Mouse (Mus musculus): ENCODE results near the gene Tssc4. TPM values are rescaled to one million over a fixed set of nuclear protein-coding genes. Genes with fewer than 3 reads are reported as not detected.
A peak's percentile ranks its signal among the peaks of the same experiment; 100 is the strongest.

The Tssc4 gene
- polyA plus RNA-seq, 1 experiment from 2014 or later, result 109 TPM

GRCm38 (mm10) chr7:143053008-143053899, 15.8 kb upstream of the Tssc4 start:
- H3K4me2 ChIP-seq (ENCODE audit: low read length), result peak overlapping the region; percentile 83
- peak overlapping the region; percentile 82 for H3K27ac ChIP-seq (ENCODE audit: low read length)
- no peaks in the 10 kb centered on the region for H3K27me3 ChIP-seq (replicated peaks; ENCODE audit: control insufficient read depth, insufficient read depth, low read length)
- no peaks in the 10 kb centered on the region for H3K9me3 ChIP-seq (ENCODE audit: control insufficient read depth, low read length)
- ATAC-seq, result peak; percentile 74
- no peaks in the 10 kb centered on the region for H3K36me3 ChIP-seq (ENCODE audit: control insufficient read depth, insufficient read depth)
- H3K4me3 ChIP-seq (replicated peaks; ENCODE audit: low read length), result peak overlapping the region; percentile 84
- WGBS, result under 1% methylated on average over 46 of the region's 46 CpGs
- peak overlapping the region; percentile 87 for H3K9ac ChIP-seq (replicated peaks; ENCODE audit: low read depth, low read length)
- H3K4me1 ChIP-seq (replicated peaks; ENCODE audit: control insufficient read depth, insufficient read depth, low read length), result peaks cover 32% of the 10 kb centered on the region

GRCm38 (mm10) chr7:143053961-143054611, 15.0 kb upstream of the Tssc4 start:
- H3K4me3 ChIP-seq (replicated peaks; ENCODE audit: low read length), result peak overlapping the region; percentile 84
- no peaks in the 10 kb centered on the region for H3K27me3 ChIP-seq (replicated peaks; ENCODE audit: control insufficient read depth, insufficient read depth, low read length)
- no peak overlapping the region for H3K27ac ChIP-seq (ENCODE audit: low read length)
- no peaks in the 10 kb centered on the region for H3K36me3 ChIP-seq (ENCODE audit: control insufficient read depth, insufficient read depth)
- WGBS, result 64% methylated on average over 11 of the region's 11 CpGs
- peak overlapping the region; percentile 87 for H3K9ac ChIP-seq (replicated peaks; ENCODE audit: low read depth, low read length)
- H3K4me2 ChIP-seq (ENCODE audit: low read length), result peak overlapping the region; percentile 83
- no peak; the same call in 1 of the 2 replicates for ATAC-seq
- H3K9me3 ChIP-seq (ENCODE audit: control insufficient read depth, low read length), result no peaks in the 10 kb centered on the region
- H3K4me1 ChIP-seq (replicated peaks; ENCODE audit: control insufficient read depth, insufficient read depth, low read length), result peaks cover 37% of the 10 kb centered on the region

DNA sequence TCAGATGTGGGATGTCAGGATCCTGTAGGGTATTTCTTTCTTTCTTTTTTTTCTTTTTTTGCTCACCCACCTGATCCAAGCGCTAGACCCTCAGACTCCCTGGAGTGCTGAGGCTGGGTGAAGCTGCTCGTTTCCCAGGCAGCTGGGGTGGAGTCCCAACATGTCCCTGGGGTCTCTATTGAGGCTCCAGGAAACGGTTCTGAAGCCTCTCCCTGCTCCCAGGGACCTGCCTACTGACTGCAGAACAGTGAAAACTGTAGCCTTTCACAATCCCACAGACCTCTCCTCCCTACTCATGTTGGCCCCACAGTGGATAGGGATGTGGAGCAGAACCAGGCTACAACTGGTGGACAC, 14.5 kb upstream of the Tssc4 start:
- no peak overlapping the region for H3K27ac ChIP-seq (ENCODE audit: low read length)
- peaks cover 41% of the 10 kb centered on the region for H3K4me1 ChIP-seq (replicated peaks; ENCODE audit: control insufficient read depth, insufficient read depth, low read length)
- peak overlapping the region; percentile 84; the same call in 1 of the 2 replicates for H3K4me3 ChIP-seq (replicated peaks; ENCODE audit: low read length)
- H3K9me3 ChIP-seq (ENCODE audit: control insufficient read depth, low read length), result no peaks in the 10 kb centered on the region
- no peaks in the 10 kb centered on the region for H3K36me3 ChIP-seq (ENCODE audit: control insufficient read depth, insufficient read depth)
- H3K9ac ChIP-seq (replicated peaks; ENCODE audit: low read depth, low read length), result peak overlapping the region; percentile 87; the same call in 1 of the 2 replicates
- WGBS, result 43% methylated on average over 3 of the region's 3 CpGs
- no peak for ATAC-seq
- H3K4me2 ChIP-seq (ENCODE audit: low read length), result peak overlapping the region; percentile 83
- no peaks in the 10 kb centered on the region for H3K27me3 ChIP-seq (replicated peaks; ENCODE audit: control insufficient read depth, insufficient read depth, low read length)

DNA sequence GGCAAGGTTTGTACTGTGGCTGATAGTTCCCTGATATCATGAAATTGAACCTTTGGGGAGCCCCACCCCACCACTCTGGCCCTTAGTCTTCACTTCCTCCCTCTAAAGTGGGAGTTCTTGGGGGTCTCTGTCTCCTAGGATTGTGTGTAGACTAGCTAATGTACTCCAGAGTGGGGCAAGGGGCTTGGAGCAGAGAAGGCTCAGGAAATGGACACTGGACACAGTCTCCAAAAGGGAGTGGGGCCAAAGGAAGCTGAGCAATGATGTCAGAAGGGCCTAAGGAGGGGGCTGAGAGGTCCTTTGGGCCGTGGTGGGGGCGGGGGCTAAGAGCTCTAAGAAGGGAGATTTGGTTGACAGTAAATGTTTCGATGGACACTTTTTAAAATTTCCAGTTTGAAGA, 14.0 kb upstream of the Tssc4 start:
- H3K36me3 ChIP-seq (ENCODE audit: control insufficient read depth, insufficient read depth), result no peaks in the 10 kb centered on the region
- H3K9me3 ChIP-seq (ENCODE audit: control insufficient read depth, low read length), result no peaks in the 10 kb centered on the region
- WGBS, result 96% methylated on average over 3 of the region's 3 CpGs
- H3K27me3 ChIP-seq (replicated peaks; ENCODE audit: control insufficient read depth, insufficient read depth, low read length), result no peaks in the 10 kb centered on the region
- H3K4me1 ChIP-seq (replicated peaks; ENCODE audit: control insufficient read depth, insufficient read depth, low read length), result peaks cover 41% of the 10 kb centered on the region
- no peak overlapping the region; the same call in 1 of the 2 replicates for H3K4me3 ChIP-seq (replicated peaks; ENCODE audit: low read length)
- H3K9ac ChIP-seq (replicated peaks; ENCODE audit: low read depth, low read length), result 0 out of 2 replicates have a peak overlapping the region, but pooled peaks have one; percentile 87
- no peak for ATAC-seq
- peak overlapping the region; percentile 83 for H3K4me2 ChIP-seq (ENCODE audit: low read length)
- no peak overlapping the region for H3K27ac ChIP-seq (ENCODE audit: low read length)

DNA sequence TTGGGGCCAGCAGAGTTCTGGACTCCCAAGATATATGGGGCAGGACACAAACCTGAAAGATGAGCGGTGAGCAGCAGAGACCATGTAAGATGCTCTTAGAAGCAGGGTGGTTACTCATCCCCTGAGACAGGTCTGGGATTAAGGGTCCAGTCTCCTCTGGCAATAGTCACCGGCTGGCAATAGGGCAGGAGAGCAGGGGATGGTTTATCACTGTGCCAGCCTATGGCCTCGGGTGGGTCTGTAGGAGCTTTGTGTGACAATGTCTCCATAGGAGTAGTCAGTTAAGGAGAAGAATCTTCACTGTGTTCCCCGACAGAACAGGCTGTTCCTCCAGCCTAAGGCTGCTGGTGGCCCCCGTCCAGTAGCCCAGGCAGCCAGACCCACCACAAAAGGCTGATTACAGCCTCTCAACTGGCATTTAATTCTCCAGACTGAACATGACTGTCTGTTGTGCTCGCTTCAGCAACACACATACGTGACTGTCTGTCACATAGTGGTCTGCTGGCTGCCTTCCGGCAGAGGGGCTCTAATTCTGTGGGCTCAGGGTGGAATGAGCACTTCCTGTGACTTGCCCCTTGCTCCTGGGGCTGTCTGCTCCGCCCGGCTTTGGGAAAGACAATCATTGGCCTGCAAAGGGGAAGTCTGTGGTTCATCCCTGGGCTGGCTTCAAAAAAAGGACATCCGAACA, 13.4 kb upstream of the Tssc4 start:
- Histone ChIP-seq H3K4me3 (replicated peaks; ENCODE audit: low read length) (no peak overlapping the region), H3K4me1 (replicated peaks; ENCODE audit: control insufficient read depth, insufficient read depth, low read length) (peaks cover 41% of the 10 kb centered on the region), H3K4me2 (ENCODE audit: low read length) (peak overlapping the region; percentile 12), H3K9me3 (ENCODE audit: control insufficient read depth, low read length) (no peaks in the 10 kb centered on the region), H3K27ac (ENCODE audit: low read length) (peak overlapping the region; percentile 12; the same call in 1 of the 2 replicates), H3K36me3 (ENCODE audit: control insufficient read depth, insufficient read depth) (no peaks in the 10 kb centered on the region), H3K9ac (replicated peaks; ENCODE audit: low read depth, low read length) (peak overlapping the region; percentile 26; the same call in 1 of the 2 replicates), H3K27me3 (replicated peaks; ENCODE audit: control insufficient read depth, insufficient read depth, low read length) (no peaks in the 10 kb centered on the region)
- WGBS, result 73% methylated on average over 11 of the region's 11 CpGs
- ATAC-seq, result no peak

DNA sequence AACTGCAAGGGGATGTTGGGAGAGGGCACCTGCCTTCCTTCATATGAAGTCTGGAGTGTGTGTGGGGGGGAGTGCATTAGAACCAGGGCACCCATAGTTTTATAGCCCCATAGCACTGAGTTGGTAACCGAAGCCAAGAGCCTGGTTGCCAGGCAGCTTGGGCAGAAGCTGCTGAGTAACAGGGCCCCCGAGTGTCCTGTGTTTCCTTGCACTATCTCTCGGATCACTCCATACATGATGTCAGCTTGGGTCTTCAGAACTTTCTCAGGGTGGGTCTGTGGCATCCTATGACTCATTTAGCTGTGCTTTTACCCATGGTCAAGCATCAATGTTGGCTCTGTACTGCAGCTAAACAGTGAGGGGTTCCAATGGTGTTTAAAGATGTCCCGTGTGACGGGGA, 12.0 kb upstream of the Tssc4 start:
- WGBS, result 92% methylated on average over 5 of the region's 5 CpGs

DNA sequence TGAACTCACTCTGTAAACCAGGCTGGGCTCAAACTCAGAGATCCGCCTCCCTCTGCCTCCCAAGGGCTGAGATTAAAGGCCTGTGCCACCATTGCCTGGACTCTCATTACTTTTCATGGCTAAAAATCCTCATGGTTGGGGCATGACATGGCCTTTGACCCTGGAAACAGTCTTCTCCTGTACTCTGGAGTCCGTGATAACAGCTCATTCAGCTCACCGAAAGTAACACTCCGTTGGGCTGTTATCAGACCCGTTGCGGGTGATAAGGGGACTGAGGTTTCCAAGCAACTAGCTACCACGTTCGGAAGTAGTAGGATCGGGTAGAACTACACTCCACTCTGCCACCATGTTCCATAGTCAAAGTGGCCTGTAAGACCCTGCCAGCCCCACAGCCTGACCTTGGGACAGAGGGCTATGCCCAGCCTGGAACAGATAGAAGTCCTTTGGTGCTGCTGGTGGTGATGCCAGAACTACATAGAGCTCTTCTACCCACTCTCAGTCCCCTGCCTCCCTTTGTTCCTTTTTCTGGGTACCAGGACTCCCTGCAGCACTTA, 11.3 kb upstream of the Tssc4 start:
- Histone ChIP-seq H3K9me3 (ENCODE audit: control insufficient read depth, low read length) (no peaks in the 10 kb centered on the region), H3K4me2 (ENCODE audit: low read length) (no peak overlapping the region), H3K27me3 (replicated peaks; ENCODE audit: control insufficient read depth, insufficient read depth, low read length) (no peaks in the 10 kb centered on the region), H3K9ac (replicated peaks; ENCODE audit: low read depth, low read length) (no peak overlapping the region), H3K27ac (ENCODE audit: low read length) (no peak overlapping the region), H3K4me3 (replicated peaks; ENCODE audit: low read length) (no peak overlapping the region), H3K4me1 (replicated peaks; ENCODE audit: control insufficient read depth, insufficient read depth, low read length) (peaks cover 38% of the 10 kb centered on the region), H3K36me3 (ENCODE audit: control insufficient read depth, insufficient read depth) (no peaks in the 10 kb centered on the region; the same call in 1 of the 2 replicates)
- no peak for ATAC-seq
- WGBS, result 87% methylated on average over 9 of the region's 9 CpGs

More for the DNA sequence above, 12.0 kb upstream of the Tssc4 start:
- no peaks in the 10 kb centered on the region for H3K36me3 ChIP-seq (ENCODE audit: control insufficient read depth, insufficient read depth)
- no peak overlapping the region for H3K4me3 ChIP-seq (replicated peaks; ENCODE audit: low read length)
- H3K27ac ChIP-seq (ENCODE audit: low read length), result no peak overlapping the region
- H3K9me3 ChIP-seq (ENCODE audit: control insufficient read depth, low read length), result no peaks in the 10 kb centered on the region
- H3K9ac ChIP-seq (replicated peaks; ENCODE audit: low read depth, low read length), result no peak overlapping the region
- no peak for ATAC-seq
- H3K4me2 ChIP-seq (ENCODE audit: low read length), result no peak overlapping the region
- peaks cover 42% of the 10 kb centered on the region for H3K4me1 ChIP-seq (replicated peaks; ENCODE audit: control insufficient read depth, insufficient read depth, low read length)
- no peaks in the 10 kb centered on the region for H3K27me3 ChIP-seq (replicated peaks; ENCODE audit: control insufficient read depth, insufficient read depth, low read length)

DNA sequence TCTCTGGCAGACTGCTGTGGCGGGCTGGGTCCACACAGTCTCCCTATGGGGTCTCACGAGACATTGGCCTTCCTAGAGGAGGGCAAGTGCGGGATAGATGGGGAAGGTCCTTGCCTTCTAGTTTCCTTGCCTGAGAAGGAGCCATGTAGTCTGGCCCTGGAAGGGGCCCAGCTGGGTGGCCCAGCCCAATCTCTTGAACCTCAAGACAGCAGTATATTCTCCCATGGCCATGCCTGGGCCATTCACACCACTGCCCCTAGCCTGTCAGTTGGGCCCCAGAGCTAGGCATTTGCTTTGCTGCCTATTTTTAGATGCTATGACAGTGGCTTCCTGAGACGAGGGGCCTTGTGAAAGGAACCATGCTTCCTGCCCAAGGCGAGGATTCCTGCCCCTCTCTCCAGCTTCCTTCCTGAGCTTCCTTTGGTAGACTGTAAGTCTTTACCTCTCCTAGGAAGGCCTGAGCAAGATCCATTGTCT, 10.8 kb upstream of the Tssc4 start:
- ATAC-seq, result no peak
- Histone ChIP-seq H3K4me1 (replicated peaks; ENCODE audit: control insufficient read depth, insufficient read depth, low read length) (peaks cover 38% of the 10 kb centered on the region), H3K4me2 (ENCODE audit: low read length) (no peak overlapping the region), H3K9ac (replicated peaks; ENCODE audit: low read depth, low read length) (no peak overlapping the region), H3K9me3 (ENCODE audit: control insufficient read depth, low read length) (no peaks in the 10 kb centered on the region), H3K4me3 (replicated peaks; ENCODE audit: low read length) (no peak overlapping the region), H3K27ac (ENCODE audit: low read length) (no peak overlapping the region; the same call in 1 of the 2 replicates), H3K27me3 (replicated peaks; ENCODE audit: control insufficient read depth, insufficient read depth, low read length) (no peaks in the 10 kb centered on the region), H3K36me3 (ENCODE audit: control insufficient read depth, insufficient read depth) (peaks cover 5% of the 10 kb centered on the region; the same call in 1 of the 2 replicates)
- 81% methylated on average over 5 of the region's 5 CpGs for WGBS

All from forebrain, embryonic 16.5 days (tissue).